Comparison of ENCODE assay signal across 9 mouse cellular contexts in genomic region chr2:93029267-93030060, GRCm38 (mm10). TPM values are rescaled to one million over a fixed set of nuclear protein-coding genes. Genes with fewer than 3 reads are reported as not detected.
DNase-seq lines count a peak whose midpoint lies in the region; ATAC-seq lines count a peak whose summit lies in the region.
"Had no signal": no experiment of that assay in that cellular context is flagged by ENCODE, and none has a peak within 500 bp of the region (broad histone marks: within the 10 kb centered on the region; RNA-seq: fewer than 3 reads in every experiment).

No protein-coding gene starts in this region.

- peak; percentile 11; the same call in 1 of the 2 replicates for ATAC-seq in forebrain, embryonic 13.5 days
- ATAC-seq in forebrain, embryonic 14.5 days, result no peak
- ATAC-seq in kidney, embryonic 14.5 days (ENCODE audit: low FRiP score, low TSS enrichment), result 0 out of 2 replicates have a peak, but pooled peaks have one; percentile 24
- ATAC-seq in megakaryocyte progenitor cell, adult 5-6 weeks (replicated peaks; ENCODE audit: poor library complexity), result peak; percentile 48

- H3K9me3 ChIP-seq in forebrain, embryonic 13.5 days (replicated peaks), result no peaks in the 10 kb centered on the region
- H3K9me3 ChIP-seq in forebrain, embryonic 14.5 days (replicated peaks; ENCODE audit: control insufficient read depth, low read length), result no peaks in the 10 kb centered on the region
- H3K9me3 ChIP-seq in kidney, embryonic 14.5 days (ENCODE audit: control insufficient read depth, low read length), result no peaks in the 10 kb centered on the region
- H3K9me3 ChIP-seq: neural tube, embryonic 12.5 days had no signal

- no peak for DNase-seq in forebrain, embryonic 14.5 days (ENCODE audit: low spot score)
- DNase-seq in ZHBTc4 (ENCODE audit: low read depth, low spot score), result peak; percentile 52
- peak; percentile 58 to 67 for DNase-seq in heart, adult 18-20 months
- no peak for DNase-seq in urinary bladder, postnatal 14 days (ENCODE audit: low spot score)
- DNase-seq in spleen, postnatal 10 days (ENCODE audit: low spot score in 2 of 2), result no peak

- H3K4me1 ChIP-seq in forebrain, embryonic 13.5 days, result peaks cover 35% of the 10 kb centered on the region
- peaks cover 7% of the 10 kb centered on the region; the same call in 1 of the 2 replicates for H3K4me1 ChIP-seq in forebrain, embryonic 14.5 days (ENCODE audit: control insufficient read depth, insufficient read depth, low read length)
- peaks cover 46% of the 10 kb centered on the region for H3K4me1 ChIP-seq in kidney, embryonic 14.5 days (ENCODE audit: control insufficient read depth, insufficient read depth, low read length)

- H3K27ac ChIP-seq in forebrain, embryonic 13.5 days, result no peak overlapping the region
- H3K27ac ChIP-seq in forebrain, embryonic 14.5 days (ENCODE audit: low read depth, low read length), result no peak overlapping the region; the same call in 1 of the 2 replicates
- H3K27ac ChIP-seq in kidney, embryonic 14.5 days (ENCODE audit: low read depth, low read length), result peak overlapping the region; percentile 6; the same call in 1 of the 2 replicates
- H3K27ac ChIP-seq: neural tube, embryonic 12.5 days had no signal

- no peak overlapping the region for H3K9ac ChIP-seq in forebrain, embryonic 13.5 days
- no peak overlapping the region for H3K9ac ChIP-seq in forebrain, embryonic 14.5 days (ENCODE audit: low read length)
- H3K9ac ChIP-seq in kidney, embryonic 14.5 days (ENCODE audit: low read depth, low read length), result no peak overlapping the region
- H3K9ac ChIP-seq: neural tube, embryonic 12.5 days had no signal

- H3K27me3 ChIP-seq in forebrain, embryonic 13.5 days, result no peaks in the 10 kb centered on the region
- no peaks in the 10 kb centered on the region for H3K27me3 ChIP-seq in forebrain, embryonic 14.5 days (replicated peaks; ENCODE audit: control insufficient read depth, insufficient read depth, low read length)
- no peaks in the 10 kb centered on the region for H3K27me3 ChIP-seq in kidney, embryonic 14.5 days (ENCODE audit: control insufficient read depth, insufficient read depth, low read length)
- H3K27me3 ChIP-seq: neural tube, embryonic 12.5 days had no signal

- no peak overlapping the region for H3K4me2 ChIP-seq in forebrain, embryonic 13.5 days
- H3K4me2 ChIP-seq in forebrain, embryonic 14.5 days (ENCODE audit: low read length), result no peak overlapping the region
- no peak overlapping the region; the same call in 1 of the 2 replicates for H3K4me2 ChIP-seq in kidney, embryonic 14.5 days (replicated peaks; ENCODE audit: low read depth, low read length)
- H3K4me2 ChIP-seq: neural tube, embryonic 12.5 days had no signal

- no peak overlapping the region for H3K4me3 ChIP-seq in forebrain, embryonic 13.5 days
- H3K4me3 ChIP-seq in forebrain, embryonic 14.5 days (ENCODE audit: low read depth, low read length), result no peak overlapping the region
- no peak overlapping the region for H3K4me3 ChIP-seq in kidney, embryonic 14.5 days (ENCODE audit: low read length)
- H3K4me3 ChIP-seq: neural tube, embryonic 12.5 days had no signal

- 34% methylated on average over 14 of the region's 14 CpGs for WGBS in forebrain, embryonic 13.5 days
- 33% methylated on average over 14 of the region's 14 CpGs for WGBS in forebrain, embryonic 14.5 days
- WGBS in kidney, embryonic 14.5 days, result 34% methylated on average over 14 of the region's 14 CpGs

- peaks cover 7% of the 10 kb centered on the region; the same call in 1 of the 2 replicates for H3K36me3 ChIP-seq in forebrain, embryonic 13.5 days (ENCODE audit: poor library complexity, severe bottlenecking)
- no peaks in the 10 kb centered on the region for H3K36me3 ChIP-seq in forebrain, embryonic 14.5 days (ENCODE audit: control insufficient read depth, insufficient read depth, low read length)
- H3K36me3 ChIP-seq in kidney, embryonic 14.5 days (ENCODE audit: control insufficient read depth, insufficient read depth, low read length), result no peaks in the 10 kb centered on the region; the same call in 1 of the 2 replicates
- H3K36me3 ChIP-seq: neural tube, embryonic 12.5 days had no signal

RNA-seq across cellular contexts. Expression of gene Prdm11, which starts 16.5 kb away (rescaled TPM):
- polyA plus RNA-seq in forebrain, embryonic 13.5 days (2015; fragmentation: Nextera tagmentation; extraction: Ambion mirVana), result 1.4 and 1.9 TPM in 2 replicates
- polyA plus RNA-seq in forebrain, embryonic 14.5 days (2014; fragmentation: Nextera tagmentation; extraction: Ambion mirVana), result 0.76 and 0.96 TPM in 2 replicates
- total RNA-seq in heart, adult 18-20 months (2021), result 1 to 10 TPM; 8.4 to 9.5 TPM
- 4.3 and 5.1 TPM in 2 replicates for polyA plus RNA-seq in kidney, embryonic 14.5 days (2014; fragmentation: Nextera tagmentation; extraction: Ambion mirVana)
- total RNA-seq in megakaryocyte progenitor cell, adult 5-6 weeks (2015), result 3.5 and 5.1 TPM in 2 replicates
- total RNA-seq in megakaryocyte progenitor cell, adult 5-6 weeks (2017), result 4.6 and 5.6 TPM in 2 replicates

Comparison
In these comparisons a context has a peak if more than half of its experiments do, and no peak if none do; other contexts are left out.
1. DNase-seq: peak in ZHBTc4 (single experiment) and heart, adult 18-20 months (2 of 2); none in forebrain, embryonic 14.5 days (single experiment), urinary bladder, postnatal 14 days (single experiment) and spleen, postnatal 10 days (0 of 2).